Mouse (Mus musculus) frontal cortex, postnatal 36 days (tissue): ENCODE measurements around the gene Mrap.

ENCODE experiments used
- DNase-seq, 2 experiments: peaks; one replicate each; pipeline ENCODE4 v3.0.0; 2022; ENCODE audit warnings: low spot score in 2 of 2

The Mrap gene

GRCm38 (mm10) chr16:90738092-90738956, at the start of gene Mrap:
Mrap (plus strand) TSS chr16:90738207.
- no peak for DNase-seq

GRCm38 (mm10) chr16:90692704-90693385, 45.2 kb upstream of the Mrap start:
- DNase-seq, result peak in 1 of 2 experiments; percentile 59

- DNase-seq, result no peak
These were observed 44.4 kb upstream of the Mrap start for GRCm38 (mm10) chr16:90693625-90694024.

GRCm38 (mm10) chr16:90694719-90695118, 43.3 kb upstream of the Mrap start:
- DNase-seq, result no peak

- DNase-seq, result no peak
These were observed 42.9 kb upstream of the Mrap start for GRCm38 (mm10) chr16:90695121-90695520.

GRCm38 (mm10) chr16:90696306-90696705, 41.7 kb upstream of the Mrap start:
- no peak for DNase-seq

GRCm38 (mm10) chr16:90699390-90699789, 38.6 kb upstream of the Mrap start:
- no peak for DNase-seq

- DNase-seq, result no peak
These were observed 36.5 kb upstream of the Mrap start for GRCm38 (mm10) chr16:90701541-90701940.

- DNase-seq, result no peak
These were observed 34.4 kb upstream of the Mrap start for GRCm38 (mm10) chr16:90703646-90704045.

GRCm38 (mm10) chr16:90704161-90704825, 33.7 kb upstream of the Mrap start:
- no peak for DNase-seq

- DNase-seq, result no peak
These were observed 31.7 kb upstream of the Mrap start for GRCm38 (mm10) chr16:90706279-90706678.

GRCm38 (mm10) chr16:90709711-90710289, 28.2 kb upstream of the Mrap start:
- DNase-seq, result peak; percentile 71 to 89

GRCm38 (mm10) chr16:90710313-90710712, 27.7 kb upstream of the Mrap start:
- no peak for DNase-seq

- DNase-seq, result no peak
These were observed 14.0 kb upstream of the Mrap start for GRCm38 (mm10) chr16:90724051-90724450.

- DNase-seq, result no peak
These were observed 11.3 kb upstream of the Mrap start for GRCm38 (mm10) chr16:90726600-90727227.

GRCm38 (mm10) chr16:90727233-90728115, 10.5 kb upstream of the Mrap start, which contains the start of gene Mis18a:
Mis18a (minus strand) TSS chr16:90727404.
- DNase-seq, result peak; percentile 93 to 96

GRCm38 (mm10) chr16:90735611-90736010, 2.4 kb upstream of the Mrap start:
- DNase-seq, result no peak

GRCm38 (mm10) chr16:90736672-90737270, 1.2 kb upstream of the Mrap start:
- DNase-seq, result no peak

GRCm38 (mm10) chr16:90747143-90747542, 9.1 kb downstream of the Mrap start:
- peak; percentile 15 to 45 for DNase-seq

GRCm38 (mm10) chr16:90748169-90748568, 10.2 kb downstream of the Mrap start:
- DNase-seq, result no peak
